Mouse (Mus musculus) forebrain, embryonic 16.5 days (tissue): Measurements from ENCODE around the gene Higd1c. TPM values are rescaled to one million over a fixed set of nuclear protein-coding genes. Genes with fewer than 3 reads are reported as not detected.

Experiments
- ATAC-seq: fragments of 200-750 bp; cut with Nextera tagmentation; 2 replicates; pipeline ENCODE4 v1.8.0; 2017; ENCODE audit warnings: mild to moderate bottlenecking, moderate library complexity
- H3K27ac ChIP-seq: fragments of 300-500 bp; sonication (generic); 2 replicates; pipeline ENCODE4 v1.5.1; 2014; ENCODE audit warnings: low read length, control low read depth
- H3K27me3 ChIP-seq: fragments of 300-500 bp; sonication (generic); replicated peaks from 2 replicates; pipeline ENCODE4 v1.6.1; 2014; ENCODE audit warnings: low read length; ENCODE audit not compliant: control insufficient read depth, insufficient read depth
- H3K36me3 ChIP-seq: fragments of 300-500 bp; sonication (generic); 2 replicates; pipeline ENCODE4 v1.6.1; 2014; ENCODE audit not compliant: control insufficient read depth, insufficient read depth
- H3K4me1 ChIP-seq: fragments of 300-500 bp; sonication (generic); replicated peaks from 2 replicates; pipeline ENCODE4 v1.6.1; 2014; ENCODE audit warnings: low read length; ENCODE audit not compliant: control insufficient read depth, insufficient read depth
- H3K4me2 ChIP-seq: fragments of 300-500 bp; sonication (generic); 2 replicates; pipeline ENCODE4 v1.6.1; 2014; ENCODE audit warnings: mild to moderate bottlenecking, low read length, control low read depth
- H3K4me3 ChIP-seq: fragments of 300-500 bp; sonication (generic); replicated peaks from 2 replicates; pipeline ENCODE4 v1.5.1; 2014; ENCODE audit warnings: mild to moderate bottlenecking, low read length, control low read depth
- H3K9ac ChIP-seq: fragments of 300-500 bp; sonication (generic); replicated peaks from 2 replicates; pipeline ENCODE4 v1.6.1; 2014; ENCODE audit warnings: low read depth, low read length, control low read depth
- H3K9me3 ChIP-seq: fragments of 300-500 bp; sonication (generic); 2 replicates; pipeline ENCODE4 v1.6.1; 2016; ENCODE audit warnings: low read length; ENCODE audit not compliant: control insufficient read depth
- WGBS: fragments of 180-500 bp; shearing (Covaris S2); extraction: QIAGEN DNeasy Blood & Tissue Kit; methylation state at CpG from one replicate; pipeline ENCODE4 v1.1.7; 2014; 5-methylcytosine and 5-hydroxymethylcytosine counted together
- polyA plus RNA-seq: library from polyadenylated mRNA; unstranded; fragments of >200 nt; fragmentation: Nextera tagmentation; extraction: Ambion mirVana; gene quantifications from 2 replicates; pipeline ENCODE4 v1.2.1, GENCODE M21; 2015

The Higd1c gene
- polyA plus RNA-seq, 1 experiment from 2014 or later = not detected

DNA sequence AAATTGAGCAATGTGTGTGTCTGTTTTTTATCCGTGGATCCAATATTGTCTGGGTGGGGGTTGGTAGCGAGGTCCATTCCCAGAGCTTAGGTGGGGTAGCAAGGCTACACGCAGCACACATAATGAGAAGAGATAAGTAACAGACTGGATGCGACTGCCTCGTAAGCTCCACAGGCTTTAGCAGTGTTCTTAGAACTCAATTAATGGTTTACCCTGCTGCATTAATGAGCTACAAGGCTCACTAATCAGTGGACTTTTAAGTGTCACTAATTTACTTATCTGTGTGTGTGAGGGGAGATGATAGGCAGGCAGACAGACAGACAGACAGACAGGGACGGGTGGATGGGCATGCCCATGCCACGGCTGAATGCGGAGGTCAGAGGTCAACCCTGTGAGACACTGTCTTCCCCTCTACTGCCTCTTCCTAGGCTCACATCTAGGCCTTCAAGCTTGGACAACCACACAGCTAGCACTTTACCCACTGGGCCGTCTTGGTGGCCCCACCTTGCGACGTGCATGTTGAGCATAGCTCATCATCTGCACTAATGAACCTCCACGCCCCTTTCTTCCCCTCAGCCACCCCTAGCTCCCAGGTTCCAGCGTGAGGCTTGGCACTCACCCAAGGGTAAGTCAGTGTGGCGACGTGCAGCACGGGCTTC lies 36.4 kb downstream of the Higd1c start:
- WGBS = 80% methylated on average over 16 of the region's 16 CpGs

DNA sequence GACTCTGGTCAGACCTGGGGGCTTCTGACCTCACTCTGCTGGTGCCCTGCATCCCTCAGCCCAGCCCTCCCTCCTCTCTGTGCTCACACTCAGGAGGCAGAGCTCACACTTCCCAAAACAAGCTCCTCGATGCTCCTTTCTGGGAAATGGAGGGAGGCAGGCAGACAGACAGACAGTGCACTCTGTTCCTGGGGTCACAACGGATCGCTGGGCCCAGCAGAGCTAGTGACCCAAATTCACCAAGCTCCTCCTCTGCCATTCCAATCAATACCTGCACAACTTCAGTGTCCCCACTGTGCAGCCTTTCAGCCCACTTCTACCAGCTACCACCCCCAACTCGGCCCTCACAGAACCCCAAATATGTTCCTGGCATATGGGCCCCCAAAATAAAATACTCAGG lies 37.5 kb downstream of the Higd1c start:
- H3K9me3 ChIP-seq = no peaks in the 10 kb centered on the region
- no peak overlapping the region for H3K4me3 ChIP-seq
- no peak for ATAC-seq
- no peak overlapping the region for H3K4me2 ChIP-seq
- H3K36me3 ChIP-seq = peaks cover 29% of the 10 kb centered on the region
- H3K27ac ChIP-seq = no peak overlapping the region
- no peaks in the 10 kb centered on the region for H3K4me1 ChIP-seq
- H3K9ac ChIP-seq = no peak overlapping the region
- 93% methylated on average over 4 of the region's 4 CpGs for WGBS
- H3K27me3 ChIP-seq = no peaks in the 10 kb centered on the region

More for the DNA sequence above, 36.4 kb downstream of the Higd1c start:
- H3K27ac ChIP-seq = no peak overlapping the region
- no peak overlapping the region for H3K9ac ChIP-seq
- H3K27me3 ChIP-seq = no peaks in the 10 kb centered on the region
- ATAC-seq = no peak
- no peaks in the 10 kb centered on the region for H3K4me1 ChIP-seq
- H3K36me3 ChIP-seq = peaks cover 29% of the 10 kb centered on the region
- no peak overlapping the region for H3K4me3 ChIP-seq
- H3K4me2 ChIP-seq = no peak overlapping the region
- no peaks in the 10 kb centered on the region for H3K9me3 ChIP-seq

DNA sequence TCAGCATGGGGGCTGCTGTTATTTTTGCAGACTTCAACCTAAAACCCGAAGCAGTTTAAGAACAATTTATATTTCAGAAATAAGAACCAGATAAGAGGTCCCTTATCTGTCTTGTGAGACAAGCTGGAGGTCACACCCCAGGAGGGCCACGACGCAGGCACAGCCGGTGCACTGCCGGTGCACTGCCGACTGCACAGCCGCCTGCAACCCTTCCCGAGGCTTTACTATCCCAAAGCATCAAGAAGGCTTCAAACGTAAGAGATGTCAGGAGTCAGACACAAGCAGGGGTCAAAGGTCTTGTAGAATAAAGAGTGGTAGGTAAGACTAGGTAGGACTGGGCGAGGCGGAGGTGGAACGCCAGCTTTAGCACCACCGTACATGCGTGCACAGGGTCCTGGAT lies 38.0 kb downstream of the Higd1c start:
- Histone ChIP-seq H3K4me3 (no peak overlapping the region), H3K36me3 (peaks cover 30% of the 10 kb centered on the region), H3K27me3 (no peaks in the 10 kb centered on the region), H3K4me2 (no peak overlapping the region), H3K4me1 (no peaks in the 10 kb centered on the region), H3K9me3 (no peaks in the 10 kb centered on the region), H3K9ac (no peak overlapping the region), H3K27ac (no peak overlapping the region)
- ATAC-seq = no peak
- 93% methylated on average over 14 of the region's 14 CpGs for WGBS

- Histone ChIP-seq H3K4me2 (no peak overlapping the region), H3K27me3 (no peaks in the 10 kb centered on the region), H3K36me3 (peaks cover 30% of the 10 kb centered on the region), H3K27ac (no peak overlapping the region), H3K4me1 (no peaks in the 10 kb centered on the region), H3K9me3 (no peaks in the 10 kb centered on the region), H3K9ac (no peak overlapping the region), H3K4me3 (no peak overlapping the region)
- no peak for ATAC-seq
- 86% methylated on average over 4 of the region's 4 CpGs for WGBS
Measured at GRCm38 (mm10) chr15:100402798-100403197, 38.5 kb downstream of the Higd1c start.

GRCm38 (mm10) chr15:100403318-100404000 lies 39.1 kb downstream of the Higd1c start:
- no peak overlapping the region for H3K9ac ChIP-seq
- no peak overlapping the region for H3K4me2 ChIP-seq
- peaks cover 29% of the 10 kb centered on the region for H3K36me3 ChIP-seq
- no peak overlapping the region for H3K27ac ChIP-seq
- no peak overlapping the region for H3K4me3 ChIP-seq
- WGBS = 95% methylated on average over 16 of the region's 16 CpGs
- H3K9me3 ChIP-seq = no peaks in the 10 kb centered on the region
- no peak for ATAC-seq
- H3K27me3 ChIP-seq = no peaks in the 10 kb centered on the region
- H3K4me1 ChIP-seq = no peaks in the 10 kb centered on the region

DNA sequence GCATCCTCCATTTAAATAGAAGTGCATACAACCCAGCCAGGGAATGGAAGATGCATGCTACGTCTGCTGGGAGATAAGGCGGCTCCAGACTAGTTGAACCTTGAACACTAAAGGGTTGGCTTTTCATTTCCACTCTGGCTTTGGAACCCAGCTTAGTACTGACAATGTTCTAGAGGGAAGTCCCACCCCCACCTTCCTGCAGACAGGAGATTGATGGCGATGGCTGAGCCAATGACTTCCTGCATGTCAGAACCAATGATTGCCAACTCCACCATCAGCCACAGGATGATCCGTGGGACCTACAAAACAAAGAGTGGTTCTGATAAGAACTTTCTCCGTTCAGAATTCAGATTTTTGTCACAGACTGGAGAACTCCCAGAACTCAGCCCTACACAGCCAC lies 41.7 kb downstream of the Higd1c start:
- no peak for ATAC-seq
- H3K9ac ChIP-seq = no peak overlapping the region
- peaks cover 22% of the 10 kb centered on the region for H3K36me3 ChIP-seq
- H3K27me3 ChIP-seq = no peaks in the 10 kb centered on the region
- H3K27ac ChIP-seq = no peak overlapping the region
- WGBS = 92% methylated on average over 5 of the region's 5 CpGs
- H3K4me3 ChIP-seq = no peak overlapping the region
- H3K4me2 ChIP-seq = no peak overlapping the region
- H3K9me3 ChIP-seq = no peaks in the 10 kb centered on the region
- no peaks in the 10 kb centered on the region for H3K4me1 ChIP-seq

- no peak overlapping the region for H3K4me3 ChIP-seq
- no peaks in the 10 kb centered on the region for H3K9me3 ChIP-seq
- no peak overlapping the region for H3K27ac ChIP-seq
- no peak overlapping the region for H3K9ac ChIP-seq
- no peak overlapping the region for H3K4me2 ChIP-seq
- H3K27me3 ChIP-seq = no peaks in the 10 kb centered on the region
- H3K36me3 ChIP-seq = peaks cover 19% of the 10 kb centered on the region; the same call in 1 of the 2 replicates
- ATAC-seq = no peak
- 68% methylated on average over 14 of the region's 14 CpGs for WGBS
- H3K4me1 ChIP-seq = peaks cover 3% of the 10 kb centered on the region; the same call in 1 of the 2 replicates
Measured at GRCm38 (mm10) chr15:100410918-100411672, 46.8 kb downstream of the Higd1c start.

DNA sequence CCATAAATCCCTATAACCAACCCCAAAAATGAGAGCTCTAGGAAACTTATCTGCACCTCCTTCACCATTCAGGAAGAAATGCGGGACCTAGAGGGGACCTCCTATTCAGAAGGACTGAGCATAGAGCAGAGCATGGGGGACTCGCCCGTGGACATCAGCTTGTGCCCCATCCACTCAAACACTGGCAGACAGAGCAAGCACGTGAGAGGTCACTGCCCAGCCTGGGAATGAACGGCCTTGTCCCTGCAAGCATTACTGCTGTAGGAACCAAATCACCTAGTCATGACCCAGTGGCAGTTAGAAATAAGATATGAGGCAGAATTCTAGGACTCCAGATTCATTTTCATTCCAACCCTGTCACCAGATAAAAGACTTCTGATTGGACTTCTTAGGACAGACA lies 47.4 kb downstream of the Higd1c start:
- Histone ChIP-seq H3K4me2 (no peak overlapping the region), H3K27me3 (no peaks in the 10 kb centered on the region), H3K27ac (no peak overlapping the region), H3K36me3 (peaks cover 19% of the 10 kb centered on the region; the same call in 1 of the 2 replicates), H3K9ac (no peak overlapping the region), H3K4me3 (no peak overlapping the region), H3K9me3 (no peaks in the 10 kb centered on the region), H3K4me1 (peaks cover 3% of the 10 kb centered on the region; the same call in 1 of the 2 replicates)
- 91% methylated on average over 5 of the region's 5 CpGs for WGBS
- ATAC-seq = no peak

- no peak for ATAC-seq
Measured at GRCm38 (mm10) chr15:100413306-100413705, 49.0 kb downstream of the Higd1c start.

More at GRCm38 (mm10) chr15:100413306-100413705, 49.0 kb downstream of the Higd1c start:
- H3K4me1 ChIP-seq = peaks cover 3% of the 10 kb centered on the region; the same call in 1 of the 2 replicates
- no peak overlapping the region for H3K9ac ChIP-seq
- no peaks in the 10 kb centered on the region for H3K9me3 ChIP-seq
- no peak overlapping the region for H3K27ac ChIP-seq
- no peaks in the 10 kb centered on the region for H3K27me3 ChIP-seq
- no peak overlapping the region for H3K4me3 ChIP-seq
- 82% methylated on average over 4 of the region's 5 CpGs for WGBS
- H3K4me2 ChIP-seq = no peak overlapping the region
- H3K36me3 ChIP-seq = peaks cover 8% of the 10 kb centered on the region; the same call in 1 of the 2 replicates
